Mouse (Mus musculus): ENCODE results near the gene Prrg3. TPM values are rescaled to one million over a fixed set of nuclear protein-coding genes. Genes with fewer than 3 reads are reported as not detected.
A peak's percentile ranks its signal among the peaks of the same experiment; 100 is the strongest.
"Not testable (repeated sequence)": the region's sequence is repeated elsewhere in the genome, so short reads cannot be mapped to it uniquely, and the experiment has no call there.

Prrg3 gene
- 6.5 TPM in 2 replicates for polyA plus RNA-seq (2015; fragmentation: Nextera tagmentation; extraction: Ambion mirVana)

- 14% methylated on average over 55 of the region's 72 CpGs for WGBS
Measured at GRCm38 (mm10) chrX:71962073-71963051, at the start of gene Prrg3. Gene Prrg3 (plus strand): TSS chrX:71962624.

GRCm38 (mm10) chrX:71946631-71947030 lies 15.8 kb upstream of the Prrg3 start:
- WGBS = 23% methylated on average over 3 of the region's 3 CpGs
- Histone ChIP-seq H3K27ac (no peak overlapping the region), H3K4me3 (no peak overlapping the region), H3K9me3 (replicated peaks) (no peaks in the 10 kb centered on the region), H3K4me1 (no peaks in the 10 kb centered on the region), H3K4me2 (no peak overlapping the region), H3K27me3 (no peaks in the 10 kb centered on the region), H3K9ac (no peak overlapping the region), H3K36me3 (ENCODE audit: poor library complexity, severe bottlenecking) (no peaks in the 10 kb centered on the region)
- 0 out of 2 replicates have a peak, but pooled peaks have one; percentile 30 for ATAC-seq

More at GRCm38 (mm10) chrX:71962073-71963051, at the start of gene Prrg3:
- Histone ChIP-seq H3K9me3 (replicated peaks) (no peaks in the 10 kb centered on the region), H3K4me3 (peak within 1 kb of the TSS; percentile 50), H3K9ac (peak within 1 kb of the TSS; percentile 67), H3K4me2 (peak within 1 kb of the TSS; percentile 69), H3K4me1 (peaks cover 9% of the 10 kb centered on the region; the same call in 1 of the 2 replicates), H3K27ac (no peak within 1 kb of the TSS), H3K27me3 (no peaks in the 10 kb centered on the region), H3K36me3 (ENCODE audit: poor library complexity, severe bottlenecking) (no peaks in the 10 kb centered on the region)
- peak; percentile 93 for ATAC-seq

- Histone ChIP-seq H3K36me3 (ENCODE audit: poor library complexity, severe bottlenecking) (no peaks in the 10 kb centered on the region), H3K4me2 (no peak overlapping the region), H3K27me3 (no peaks in the 10 kb centered on the region), H3K9me3 (replicated peaks) (no peaks in the 10 kb centered on the region), H3K4me3 (no peak overlapping the region), H3K9ac (no peak overlapping the region), H3K27ac (no peak overlapping the region), H3K4me1 (peaks cover 4% of the 10 kb centered on the region; the same call in 1 of the 2 replicates)
- ATAC-seq = no peak
Measured at GRCm38 (mm10) chrX:71958366-71958765, 4.1 kb upstream of the Prrg3 start.

- Histone ChIP-seq H3K27me3 (no peaks in the 10 kb centered on the region), H3K9me3 (replicated peaks) (no peaks in the 10 kb centered on the region), H3K36me3 (ENCODE audit: poor library complexity, severe bottlenecking) (no peaks in the 10 kb centered on the region), H3K4me3 (peak overlapping the region; percentile 50), H3K4me2 (peak overlapping the region; percentile 69), H3K4me1 (peaks cover 9% of the 10 kb centered on the region; the same call in 1 of the 2 replicates), H3K27ac (no peak overlapping the region), H3K9ac (peak overlapping the region; percentile 67)
- 33% methylated on average over 9 of the region's 9 CpGs for WGBS
- peak; percentile 31 for ATAC-seq
Measured at GRCm38 (mm10) chrX:71963275-71963912, 970 bp downstream of the Prrg3 start.

- Histone ChIP-seq H3K27me3 (no peaks in the 10 kb centered on the region), H3K4me2 (no peak overlapping the region), H3K27ac (no peak overlapping the region), H3K9ac (no peak overlapping the region), H3K4me3 (no peak overlapping the region), H3K36me3 (ENCODE audit: poor library complexity, severe bottlenecking) (no peaks in the 10 kb centered on the region), H3K9me3 (replicated peaks) (no peaks in the 10 kb centered on the region), H3K4me1 (peaks cover 6% of the 10 kb centered on the region; the same call in 1 of the 2 replicates)
- no peak for ATAC-seq
- 100% methylated on average over 1 of the region's 1 CpGs for WGBS
Measured at GRCm38 (mm10) chrX:71968216-71968615, 5.8 kb downstream of the Prrg3 start.

DNA sequence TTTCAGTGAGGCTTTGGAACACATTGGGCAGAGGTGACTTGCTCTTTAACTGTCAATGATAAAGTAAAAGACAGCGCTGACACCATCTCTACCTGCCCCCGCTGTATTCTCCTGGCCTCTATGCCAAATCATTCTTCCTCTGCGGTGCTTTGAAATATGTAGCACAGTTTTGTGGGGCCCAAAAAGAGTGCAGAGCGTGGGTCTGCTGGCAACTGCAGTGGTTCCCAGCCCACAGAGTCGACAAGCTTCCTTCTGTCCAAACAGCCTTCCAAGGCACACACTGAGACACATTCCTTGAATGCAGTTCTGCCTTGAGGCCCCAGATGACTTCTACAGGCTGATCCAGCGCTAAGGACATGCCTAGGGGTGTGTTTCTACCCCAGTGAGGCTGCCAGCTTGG lies 6.4 kb downstream of the Prrg3 start:
- no peak for ATAC-seq
- H3K36me3 ChIP-seq (ENCODE audit: poor library complexity, severe bottlenecking) = no peaks in the 10 kb centered on the region
- H3K9ac ChIP-seq = no peak overlapping the region
- 82% methylated on average over 6 of the region's 6 CpGs for WGBS
- no peaks in the 10 kb centered on the region for H3K27me3 ChIP-seq
- no peaks in the 10 kb centered on the region for H3K4me1 ChIP-seq
- no peak overlapping the region for H3K27ac ChIP-seq
- no peaks in the 10 kb centered on the region for H3K9me3 ChIP-seq (replicated peaks)
- no peak overlapping the region for H3K4me2 ChIP-seq
- H3K4me3 ChIP-seq = no peak overlapping the region

- ATAC-seq = no peak
- H3K9ac ChIP-seq = no peak overlapping the region
- 47% methylated on average over 5 of the region's 5 CpGs for whole genome bisulfite sequencing
Measured at GRCm38 (mm10) chrX:71971325-71971724, 8.9 kb downstream of the Prrg3 start.

DNA sequence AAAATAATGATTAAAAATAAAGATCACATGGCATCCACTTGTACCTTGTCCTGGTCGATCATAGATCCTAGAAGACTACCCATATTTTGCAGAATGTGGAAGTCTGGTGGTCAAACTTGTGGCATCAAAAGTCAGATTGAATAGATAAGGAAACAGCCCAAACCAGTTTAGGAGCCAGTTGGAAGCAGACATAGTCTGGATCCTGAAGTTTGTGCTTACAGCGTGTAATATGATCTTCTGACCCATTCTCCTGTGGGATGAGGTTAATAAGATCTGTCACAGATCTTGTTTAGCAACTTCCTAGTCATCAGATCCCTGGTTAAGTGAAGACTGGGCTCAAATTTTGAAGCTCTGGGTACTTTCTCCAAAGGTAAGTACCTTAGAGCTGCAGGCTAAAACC lies 10.3 kb downstream of the Prrg3 start, which contains the start of gene Fate1:
Gene Fate1, plus strand, starts transcription at position 301 of the 400 bp plus-strand sequence.
- no peak for ATAC-seq
- no peak within 1 kb of the TSS for H3K4me3 ChIP-seq
- no peak within 1 kb of the TSS for H3K9ac ChIP-seq
- no peak within 1 kb of the TSS for H3K4me2 ChIP-seq
- no peaks in the 10 kb centered on the region for H3K9me3 ChIP-seq (replicated peaks)
- no peaks in the 10 kb centered on the region for H3K27me3 ChIP-seq
- no peaks in the 10 kb centered on the region for H3K36me3 ChIP-seq (ENCODE audit: poor library complexity, severe bottlenecking)
- WGBS = 81% methylated on average over 2 of the region's 2 CpGs
- no peak within 1 kb of the TSS for H3K27ac ChIP-seq
- H3K4me1 ChIP-seq = no peaks in the 10 kb centered on the region

More at GRCm38 (mm10) chrX:71971325-71971724, 8.9 kb downstream of the Prrg3 start:
- Histone ChIP-seq H3K27ac (no peak overlapping the region), H3K4me1 (no peaks in the 10 kb centered on the region), H3K36me3 (ENCODE audit: poor library complexity, severe bottlenecking) (no peaks in the 10 kb centered on the region), H3K9me3 (replicated peaks) (no peaks in the 10 kb centered on the region), H3K4me3 (no peak overlapping the region), H3K4me2 (no peak overlapping the region), H3K27me3 (no peaks in the 10 kb centered on the region)

DNA sequence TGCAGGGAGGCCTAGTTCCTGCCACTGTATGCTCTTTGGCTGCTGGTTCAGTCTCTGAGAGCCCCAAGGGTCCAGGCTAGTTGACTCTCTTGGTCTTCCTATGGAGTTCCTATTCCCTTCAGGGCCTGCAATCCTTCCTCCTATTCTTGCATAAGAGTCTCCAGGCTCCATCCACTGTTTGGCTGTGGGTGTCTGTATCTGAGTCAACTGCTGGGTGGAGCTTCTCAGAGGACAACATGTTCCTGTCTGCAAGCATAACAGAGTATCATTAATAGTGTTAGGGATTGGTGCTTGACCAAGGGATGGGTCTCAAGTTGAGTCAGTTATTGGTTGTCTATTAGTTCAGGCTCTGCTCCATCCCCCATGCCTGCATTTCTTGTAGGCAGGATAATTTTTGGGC lies 15.3 kb downstream of the Prrg3 start:
- H3K9me3 ChIP-seq (replicated peaks); H3K4me2 ChIP-seq; H3K27me3 ChIP-seq; H3K36me3 ChIP-seq (ENCODE audit: poor library complexity, severe bottlenecking); H3K9ac ChIP-seq; ATAC-seq; H3K4me1 ChIP-seq; H3K27ac ChIP-seq; H3K4me3 ChIP-seq: not testable (repeated sequence)

GRCm38 (mm10) chrX:71980443-71980842 lies 18.0 kb downstream of the Prrg3 start:
- Histone ChIP-seq H3K9me3 (replicated peaks) (no peaks in the 10 kb centered on the region), H3K27ac (no peak overlapping the region), H3K4me1 (no peaks in the 10 kb centered on the region), H3K4me3 (no peak overlapping the region), H3K36me3 (ENCODE audit: poor library complexity, severe bottlenecking) (no peaks in the 10 kb centered on the region), H3K9ac (no peak overlapping the region), H3K4me2 (no peak overlapping the region), H3K27me3 (no peaks in the 10 kb centered on the region)
- ATAC-seq = no peak
- 72% methylated on average over 3 of the region's 3 CpGs for WGBS

DNA sequence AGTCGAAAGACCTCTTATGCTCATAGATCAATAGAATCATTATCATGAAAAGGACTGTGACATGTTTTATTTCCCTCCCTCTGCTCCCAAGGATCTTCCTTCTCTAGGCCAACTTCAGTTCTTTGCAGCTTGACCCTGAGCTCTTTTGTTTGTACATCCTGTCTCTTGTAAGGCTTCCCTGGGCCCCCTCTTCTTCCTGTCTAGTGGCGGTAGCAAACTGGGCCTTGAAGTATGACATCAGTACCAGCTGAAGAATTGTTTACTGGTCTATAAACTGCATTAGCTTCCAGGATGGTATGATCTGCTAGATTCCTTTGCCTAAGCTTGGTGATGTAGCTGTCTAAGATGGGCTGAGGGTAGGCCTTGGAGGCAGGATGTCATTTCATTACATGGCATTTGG lies 18.9 kb downstream of the Prrg3 start:
- Histone ChIP-seq H3K4me1 (no peaks in the 10 kb centered on the region), H3K4me2 (no peak overlapping the region), H3K27me3 (no peaks in the 10 kb centered on the region), H3K27ac (no peak overlapping the region), H3K9ac (no peak overlapping the region), H3K9me3 (replicated peaks) (no peaks in the 10 kb centered on the region), H3K36me3 (ENCODE audit: poor library complexity, severe bottlenecking) (no peaks in the 10 kb centered on the region), H3K4me3 (no peak overlapping the region)
- 74% methylated on average over 2 of the region's 2 CpGs for WGBS
- no peak for ATAC-seq

DNA sequence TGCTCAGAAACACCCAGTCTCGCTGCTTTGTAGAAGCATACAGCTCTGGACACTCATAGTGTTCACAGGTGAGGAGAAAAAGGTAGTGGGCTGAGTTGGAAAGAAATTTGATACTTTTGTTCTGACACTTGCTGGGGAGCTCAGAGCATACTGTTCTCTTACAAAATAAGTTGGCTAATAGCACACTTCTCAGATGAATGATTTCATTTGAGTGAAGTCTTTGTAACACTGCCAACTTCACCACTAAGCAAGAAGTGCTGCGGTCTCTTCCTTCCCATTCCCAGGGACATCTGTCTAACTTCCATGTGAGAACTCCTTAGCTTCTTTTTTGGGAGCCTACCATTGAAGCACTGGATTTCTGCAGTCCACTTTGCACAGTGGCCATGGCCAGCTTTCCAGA lies 20.8 kb downstream of the Prrg3 start:
- Histone ChIP-seq H3K27ac (no peak overlapping the region), H3K4me2 (no peak overlapping the region), H3K36me3 (ENCODE audit: poor library complexity, severe bottlenecking) (no peaks in the 10 kb centered on the region), H3K4me1 (no peaks in the 10 kb centered on the region), H3K4me3 (no peak overlapping the region), H3K9ac (no peak overlapping the region), H3K9me3 (replicated peaks) (no peaks in the 10 kb centered on the region), H3K27me3 (no peaks in the 10 kb centered on the region)
- WGBS = 61% methylated on average over 2 of the region's 2 CpGs
- ATAC-seq = no peak
